Mouse (Mus musculus) forebrain, embryonic 12.5 days (tissue): Measurements from ENCODE around the gene Eepd1. TPM values are rescaled to one million over a fixed set of nuclear protein-coding genes. Genes with fewer than 3 reads are reported as not detected.
"Not testable (repeated sequence)": the region's sequence is repeated elsewhere in the genome, so short reads cannot be mapped to it uniquely, and the experiment has no call there.

Source experiments
- ATAC-seq: fragments of 200-750 bp; cut with Nextera tagmentation; 2 replicates; pipeline ENCODE4 v1.8.0; 2017; ENCODE audit warnings: moderate TSS enrichment; ENCODE audit not compliant: low FRiP score
- H3K27ac ChIP-seq: fragments of 300-500 bp; sonication (generic); 2 replicates; pipeline ENCODE4 v1.5.1; 2016; ENCODE audit warnings: mild to moderate bottlenecking
- H3K27me3 ChIP-seq: fragments of 300-500 bp; sonication (generic); 2 replicates; pipeline ENCODE4 v1.6.1; 2016; ENCODE audit warnings: mild to moderate bottlenecking
- H3K36me3 ChIP-seq: fragments of 300-500 bp; sonication (generic); replicated peaks from 2 replicates; pipeline ENCODE4 v1.6.1; 2016; ENCODE audit warnings: mild to moderate bottlenecking
- H3K4me1 ChIP-seq: fragments of 300-500 bp; sonication (generic); 2 replicates; pipeline ENCODE4 v1.6.1; 2016
- H3K4me2 ChIP-seq: fragments of 300-500 bp; sonication (generic); 2 replicates; pipeline ENCODE4 v1.6.1; 2016; ENCODE audit warnings: mild to moderate bottlenecking, moderate library complexity
- H3K4me3 ChIP-seq: fragments of 300-500 bp; sonication (generic); replicated peaks from 2 replicates; pipeline ENCODE4 v1.5.1; 2016; ENCODE audit warnings: mild to moderate bottlenecking
- H3K9ac ChIP-seq: fragments of 300-500 bp; sonication (generic); 2 replicates; pipeline ENCODE4 v1.6.1; 2016; ENCODE audit warnings: mild to moderate bottlenecking
- H3K9me3 ChIP-seq: fragments of 300-500 bp; sonication (generic); 2 replicates; pipeline ENCODE4 v1.6.1; 2016
- WGBS: fragments of 180-500 bp; shearing (Covaris S2); methylation state at CpG from one replicate; pipeline ENCODE4 v1.1.7; 2016; 5-methylcytosine and 5-hydroxymethylcytosine counted together
- polyA plus RNA-seq: library from polyadenylated mRNA; unstranded; fragments of >200 nt; fragmentation: Nextera tagmentation; extraction: Ambion mirVana; gene quantifications from 2 replicates; pipeline ENCODE4 v1.2.1, GENCODE M21; 2016

The Eepd1 gene
- 7.9 and 9.1 TPM in 2 replicates for polyA plus RNA-seq

DNA sequence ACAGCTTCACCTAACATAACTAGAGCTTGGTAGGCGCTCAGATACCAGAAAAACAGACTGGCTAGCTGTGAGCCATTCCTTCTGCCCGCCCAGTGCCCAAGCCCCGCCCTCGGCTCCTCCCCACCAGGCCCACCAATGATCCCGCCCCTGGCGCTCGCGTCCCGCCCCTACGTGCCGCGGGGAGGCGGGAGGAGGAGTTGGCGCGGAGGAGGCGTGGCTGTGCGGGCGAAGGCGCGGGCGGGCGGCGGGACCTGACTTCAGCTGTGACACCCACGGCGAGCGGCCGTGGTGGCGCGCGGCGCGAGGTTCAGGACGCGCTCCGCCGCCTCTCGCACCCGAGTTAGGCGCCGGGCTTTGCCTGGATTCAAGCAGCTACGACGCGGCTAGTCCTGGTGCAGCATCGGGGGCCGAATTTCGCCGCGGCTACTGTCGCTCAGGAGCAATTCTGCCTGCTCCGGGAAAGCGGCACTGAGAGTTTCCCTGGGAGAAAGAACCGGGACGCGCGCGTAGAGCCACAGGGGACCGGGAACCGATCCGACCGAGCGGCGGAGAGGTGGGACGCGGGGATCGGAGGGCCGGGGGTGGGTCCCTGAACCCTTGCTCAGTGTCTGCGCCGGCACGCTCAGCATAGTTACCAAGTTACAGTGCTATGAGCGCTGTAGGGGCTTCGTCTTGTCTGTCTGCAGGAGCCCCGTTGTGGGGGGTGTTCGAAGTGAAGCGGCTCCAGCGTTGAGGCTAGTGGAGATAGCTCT, at the start of gene Eepd1:
Eepd1 (plus strand) TSS at position 204 of the 752 bp plus-strand sequence.
- H3K9ac ChIP-seq = peak within 1 kb of the TSS; percentile 68
- no peaks in the 10 kb centered on the region for H3K36me3 ChIP-seq
- ATAC-seq = peak; percentile 98
- peaks cover 9% of the 10 kb centered on the region; the same call in 1 of the 2 replicates for H3K27me3 ChIP-seq
- under 1% methylated on average over 74 of the region's 75 CpGs for WGBS
- no peaks in the 10 kb centered on the region for H3K9me3 ChIP-seq
- H3K4me3 ChIP-seq = peak within 1 kb of the TSS; percentile 65
- H3K4me2 ChIP-seq = peak within 1 kb of the TSS; percentile 88
- peak within 1 kb of the TSS; percentile 46; the same call in 1 of the 2 replicates for H3K27ac ChIP-seq
- peaks cover 23% of the 10 kb centered on the region for H3K4me1 ChIP-seq

DNA sequence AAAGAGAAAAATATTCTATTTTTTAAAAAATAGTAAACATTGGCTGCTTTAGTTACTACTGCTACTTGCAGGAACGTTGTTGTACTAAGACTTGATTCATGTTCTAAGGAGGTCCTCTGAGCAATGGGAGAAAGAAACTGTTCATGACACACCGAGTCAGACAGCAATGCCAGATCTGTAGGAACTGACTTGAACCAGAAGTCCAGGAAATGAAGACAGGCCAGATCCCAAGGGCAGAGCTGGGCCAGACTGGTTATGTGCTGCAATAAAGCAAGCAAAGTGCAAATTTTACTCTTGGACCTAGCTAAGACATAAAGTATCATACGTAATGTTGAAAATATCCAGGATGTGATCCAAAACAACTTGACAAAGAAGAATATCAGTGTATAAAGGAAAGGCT, 42.5 kb upstream of the Eepd1 start:
- no peak overlapping the region for H3K4me3 ChIP-seq
- H3K36me3 ChIP-seq = no peaks in the 10 kb centered on the region
- H3K4me2 ChIP-seq = no peak overlapping the region
- H3K4me1 ChIP-seq = no peaks in the 10 kb centered on the region
- no peaks in the 10 kb centered on the region for H3K9me3 ChIP-seq
- 92% methylated on average over 3 of the region's 3 CpGs for WGBS
- H3K27me3 ChIP-seq = no peaks in the 10 kb centered on the region
- H3K27ac ChIP-seq = no peak overlapping the region
- no peak for ATAC-seq
- no peak overlapping the region for H3K9ac ChIP-seq

GRCm38 (mm10) chr9:25440046-25440445, 41.3 kb upstream of the Eepd1 start:
- H3K9me3 ChIP-seq, H3K27ac ChIP-seq, ATAC-seq, H3K36me3 ChIP-seq, H3K4me2 ChIP-seq, H3K9ac ChIP-seq, H3K4me3 ChIP-seq, H3K4me1 ChIP-seq, H3K27me3 ChIP-seq: not testable (repeated sequence)
- 96% methylated on average over 5 of the region's 5 CpGs for WGBS

GRCm38 (mm10) chr9:25442041-25442440, 39.3 kb upstream of the Eepd1 start:
- Histone ChIP-seq H3K9ac (no peak overlapping the region), H3K4me2 (no peak overlapping the region), H3K9me3 (no peaks in the 10 kb centered on the region), H3K27ac (no peak overlapping the region), H3K4me1 (no peaks in the 10 kb centered on the region), H3K4me3 (no peak overlapping the region), H3K27me3 (no peaks in the 10 kb centered on the region), H3K36me3 (no peaks in the 10 kb centered on the region)
- ATAC-seq = no peak

- Histone ChIP-seq H3K9me3 (no peaks in the 10 kb centered on the region), H3K9ac (no peak overlapping the region), H3K36me3 (no peaks in the 10 kb centered on the region), H3K4me2 (no peak overlapping the region), H3K4me1 (no peaks in the 10 kb centered on the region), H3K27me3 (no peaks in the 10 kb centered on the region), H3K27ac (no peak overlapping the region), H3K4me3 (no peak overlapping the region)
- WGBS = 81% methylated on average over 3 of the region's 3 CpGs
- no peak for ATAC-seq
Measured at GRCm38 (mm10) chr9:25443029-25443428, 38.3 kb upstream of the Eepd1 start.

GRCm38 (mm10) chr9:25443546-25443945, 37.8 kb upstream of the Eepd1 start:
- H3K27me3 ChIP-seq = no peaks in the 10 kb centered on the region
- no peaks in the 10 kb centered on the region for H3K9me3 ChIP-seq
- no peaks in the 10 kb centered on the region for H3K36me3 ChIP-seq
- no peak overlapping the region for H3K4me3 ChIP-seq
- H3K9ac ChIP-seq = no peak overlapping the region
- no peaks in the 10 kb centered on the region for H3K4me1 ChIP-seq
- no peak for ATAC-seq
- H3K27ac ChIP-seq = no peak overlapping the region
- H3K4me2 ChIP-seq = no peak overlapping the region

DNA sequence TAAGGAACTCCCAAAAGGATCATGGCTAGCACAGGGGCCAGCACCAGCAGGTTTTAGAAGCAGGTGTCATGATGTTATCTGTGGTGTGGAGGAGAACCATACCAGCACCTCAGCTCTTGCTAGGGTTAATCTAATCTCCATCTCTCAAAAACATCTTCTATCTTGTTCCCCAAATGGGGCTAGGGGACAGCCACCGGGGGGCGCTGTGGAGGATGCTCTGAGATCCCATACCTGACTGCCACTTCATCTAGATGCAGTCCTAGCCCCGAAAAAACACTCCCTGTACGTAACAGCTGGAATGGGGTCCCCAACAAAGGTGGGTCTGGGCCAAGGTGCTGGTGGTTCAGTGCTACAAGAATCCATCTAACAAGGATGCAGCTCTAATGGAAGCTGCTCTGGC, 31.0 kb upstream of the Eepd1 start:
- H3K27ac ChIP-seq = no peak overlapping the region
- H3K4me1 ChIP-seq = no peaks in the 10 kb centered on the region
- H3K36me3 ChIP-seq = no peaks in the 10 kb centered on the region
- H3K27me3 ChIP-seq = no peaks in the 10 kb centered on the region
- no peak overlapping the region for H3K9ac ChIP-seq
- ATAC-seq = no peak
- H3K4me2 ChIP-seq = no peak overlapping the region
- H3K4me3 ChIP-seq = no peak overlapping the region
- no peaks in the 10 kb centered on the region for H3K9me3 ChIP-seq
- 68% methylated on average over 4 of the region's 4 CpGs for WGBS

DNA sequence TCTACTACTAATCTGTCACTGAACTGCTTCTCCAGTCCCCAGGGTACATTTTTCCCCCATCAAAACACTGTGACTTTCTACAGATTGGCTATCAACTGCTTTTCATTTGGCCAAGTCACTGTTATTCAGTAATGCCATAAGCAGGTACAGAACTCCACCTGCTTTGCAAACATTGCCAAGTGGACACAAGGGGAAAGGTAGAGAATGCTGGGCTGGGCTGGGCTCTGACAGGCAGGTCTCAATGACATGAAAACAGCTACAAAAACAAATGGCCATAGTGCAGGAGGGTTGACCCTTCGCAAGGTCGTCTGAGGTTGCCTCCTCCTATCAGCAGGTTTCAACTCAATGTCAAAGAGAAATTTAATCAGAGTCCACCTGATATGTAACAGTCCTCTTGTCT, 26.3 kb upstream of the Eepd1 start:
- WGBS = 87% methylated on average over 2 of the region's 2 CpGs

DNA sequence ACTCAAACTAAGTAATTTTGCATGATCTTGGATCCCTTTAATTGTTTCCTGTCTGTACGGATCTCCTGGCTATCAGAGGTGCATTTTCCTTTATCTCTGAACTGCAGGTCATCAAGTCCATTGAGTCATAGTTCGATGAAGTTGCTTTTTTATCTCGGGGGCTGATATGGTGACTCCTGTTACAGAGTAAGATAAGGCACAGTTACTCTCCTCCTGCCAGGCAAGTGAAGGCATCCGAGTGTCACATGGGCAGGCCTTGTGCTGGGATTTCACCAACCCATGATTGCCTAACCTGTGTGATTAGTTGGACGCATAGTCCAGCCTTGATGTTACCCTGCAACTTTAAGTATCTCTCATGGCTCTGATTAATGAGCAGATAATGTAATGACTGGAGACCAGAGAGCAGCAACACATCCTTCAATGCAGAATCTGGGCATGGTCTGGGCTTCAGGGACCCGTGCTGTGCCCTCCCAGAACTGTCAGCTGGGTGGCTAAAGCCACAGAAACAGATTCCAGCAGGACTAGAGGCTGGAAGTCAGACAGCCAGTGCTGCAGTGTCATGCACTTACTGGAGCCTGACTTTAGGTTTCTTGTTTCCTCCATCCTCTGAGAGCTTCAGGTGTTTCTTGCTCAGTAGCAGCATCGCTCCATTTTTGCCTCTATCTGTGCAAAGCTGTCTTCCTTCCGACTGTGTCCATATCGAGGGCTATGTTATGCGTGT, 20.4 kb upstream of the Eepd1 start:
- no peak overlapping the region for H3K27ac ChIP-seq
- H3K27me3 ChIP-seq = no peaks in the 10 kb centered on the region
- no peak overlapping the region for H3K9ac ChIP-seq
- H3K9me3 ChIP-seq = no peaks in the 10 kb centered on the region
- 89% methylated on average over 10 of the region's 10 CpGs for WGBS
- no peak overlapping the region for H3K4me2 ChIP-seq
- no peak for ATAC-seq
- H3K36me3 ChIP-seq = no peaks in the 10 kb centered on the region
- H3K4me3 ChIP-seq = no peak overlapping the region
- H3K4me1 ChIP-seq = no peaks in the 10 kb centered on the region

More for the DNA sequence above, 26.3 kb upstream of the Eepd1 start:
- no peak overlapping the region for H3K4me2 ChIP-seq
- H3K27ac ChIP-seq = no peak overlapping the region
- no peaks in the 10 kb centered on the region for H3K9me3 ChIP-seq
- no peaks in the 10 kb centered on the region for H3K4me1 ChIP-seq
- no peak overlapping the region for H3K4me3 ChIP-seq
- no peak for ATAC-seq
- H3K36me3 ChIP-seq = no peaks in the 10 kb centered on the region
- no peak overlapping the region for H3K9ac ChIP-seq
- no peaks in the 10 kb centered on the region for H3K27me3 ChIP-seq

- no peak for ATAC-seq
- H3K27me3 ChIP-seq = no peaks in the 10 kb centered on the region
- 77% methylated on average over 1 of the region's 1 CpGs for WGBS
- H3K4me2 ChIP-seq = no peak overlapping the region
- no peaks in the 10 kb centered on the region for H3K9me3 ChIP-seq
- no peaks in the 10 kb centered on the region for H3K36me3 ChIP-seq
- no peak overlapping the region for H3K4me3 ChIP-seq
- no peak overlapping the region for H3K9ac ChIP-seq
- no peak overlapping the region for H3K27ac ChIP-seq
- no peaks in the 10 kb centered on the region for H3K4me1 ChIP-seq
Measured at GRCm38 (mm10) chr9:25464305-25464704, 17.0 kb upstream of the Eepd1 start.

GRCm38 (mm10) chr9:25479392-25480020, 1.8 kb upstream of the Eepd1 start:
- ATAC-seq = no peak
- no peak overlapping the region for H3K9ac ChIP-seq
- 93% methylated on average over 7 of the region's 7 CpGs for WGBS
- H3K4me1 ChIP-seq = peaks cover 16% of the 10 kb centered on the region
- H3K36me3 ChIP-seq = no peaks in the 10 kb centered on the region
- H3K27me3 ChIP-seq = peaks cover 9% of the 10 kb centered on the region; the same call in 1 of the 2 replicates
- H3K9me3 ChIP-seq = no peaks in the 10 kb centered on the region
- no peak overlapping the region for H3K4me3 ChIP-seq
- H3K27ac ChIP-seq = no peak overlapping the region
- H3K4me2 ChIP-seq = no peak overlapping the region

DNA sequence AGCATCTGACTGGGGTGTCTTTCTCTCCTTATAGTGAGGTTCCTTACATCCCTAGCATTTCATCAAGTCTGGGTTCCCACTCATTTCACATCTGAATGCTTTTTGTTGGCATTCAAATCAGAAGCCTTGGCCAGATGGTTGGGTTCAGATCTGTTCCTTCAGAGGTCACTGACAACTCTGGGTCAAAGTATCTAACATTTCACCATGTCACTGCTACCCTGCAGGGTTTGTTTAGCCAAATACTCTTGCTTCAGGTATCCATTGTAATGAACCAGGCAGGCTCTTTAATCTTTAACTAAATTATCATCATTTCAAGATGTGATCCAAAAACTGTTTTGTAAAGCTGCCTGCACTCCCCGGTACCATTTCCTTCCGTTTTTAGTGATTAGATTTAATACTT, 671 bp upstream of the Eepd1 start:
- no peak overlapping the region for H3K4me2 ChIP-seq
- no peaks in the 10 kb centered on the region for H3K9me3 ChIP-seq
- WGBS = 85% methylated on average over 2 of the region's 2 CpGs
- H3K9ac ChIP-seq = no peak overlapping the region
- H3K4me1 ChIP-seq = peaks cover 23% of the 10 kb centered on the region
- no peaks in the 10 kb centered on the region for H3K36me3 ChIP-seq
- H3K27ac ChIP-seq = no peak overlapping the region
- ATAC-seq = no peak
- no peak overlapping the region for H3K4me3 ChIP-seq
- peaks cover 9% of the 10 kb centered on the region; the same call in 1 of the 2 replicates for H3K27me3 ChIP-seq
